Mouse (Mus musculus): ENCODE results near the gene D6Wsu163e. TPM values are rescaled to one million over a fixed set of nuclear protein-coding genes. Genes with fewer than 3 reads are reported as not detected.

D6Wsu163e gene
- polyA plus RNA-seq, 1 experiment from 2014 or later, result 20.9 TPM

DNA sequence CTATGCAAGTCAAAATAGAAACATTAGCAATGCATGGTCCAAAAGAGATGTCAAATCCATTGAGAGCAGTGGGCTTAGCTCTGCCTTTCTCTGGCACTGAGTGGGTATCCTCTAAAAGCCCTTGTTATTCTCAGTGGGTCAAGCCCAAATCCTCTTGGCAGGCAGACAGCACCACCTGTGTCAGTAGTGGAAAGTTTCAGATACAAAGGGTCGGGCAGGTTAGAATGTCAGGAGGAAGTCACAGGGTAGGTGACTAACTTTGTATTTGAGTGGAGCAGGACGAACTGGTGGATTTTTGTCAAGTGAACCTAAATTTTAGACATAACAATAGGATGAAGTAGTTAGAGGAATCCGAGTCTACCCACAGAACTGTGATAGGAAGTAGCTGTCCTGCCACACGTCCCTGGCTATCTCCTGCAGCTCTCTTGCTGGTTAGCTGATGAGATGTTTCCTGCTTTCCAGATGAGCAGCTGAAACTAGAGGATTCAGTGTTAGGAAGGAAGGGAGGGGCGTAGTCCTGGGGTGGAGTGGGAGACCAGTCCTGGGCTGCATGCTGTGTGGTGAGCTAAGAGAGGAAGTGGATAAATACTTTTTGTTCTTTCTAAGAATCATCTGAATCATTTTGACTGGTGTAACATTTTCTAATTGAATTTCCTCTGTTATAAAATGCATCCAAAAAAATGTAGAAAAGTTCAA, 41.9 kb downstream of the D6Wsu163e start:
- Histone ChIP-seq H3K36me3 (ENCODE audit: control insufficient read depth, insufficient read depth, low read length) (peaks cover 3% of the 10 kb centered on the region; the same call in 1 of the 2 replicates), H3K4me1 (replicated peaks; ENCODE audit: control insufficient read depth, insufficient read depth, low read length) (no peaks in the 10 kb centered on the region), H3K27me3 (replicated peaks; ENCODE audit: control insufficient read depth, insufficient read depth, low read length) (no peaks in the 10 kb centered on the region), H3K4me2 (no peak overlapping the region), H3K9me3 (ENCODE audit: control insufficient read depth, low read length) (no peaks in the 10 kb centered on the region), H3K9ac (ENCODE audit: low read depth, low read length) (no peak overlapping the region), H3K27ac (ENCODE audit: low read depth, low read length) (no peak overlapping the region), H3K4me3 (ENCODE audit: low read depth, low read length) (no peak overlapping the region)
- DNase-seq (ENCODE audit: low spot score) (no peak), ATAC-seq (replicated peaks; ENCODE audit: low FRiP score) (no peak; the same call in 1 of the 2 replicates)
- WGBS, result 27% methylated on average over 5 of the region's 5 CpGs

DNA sequence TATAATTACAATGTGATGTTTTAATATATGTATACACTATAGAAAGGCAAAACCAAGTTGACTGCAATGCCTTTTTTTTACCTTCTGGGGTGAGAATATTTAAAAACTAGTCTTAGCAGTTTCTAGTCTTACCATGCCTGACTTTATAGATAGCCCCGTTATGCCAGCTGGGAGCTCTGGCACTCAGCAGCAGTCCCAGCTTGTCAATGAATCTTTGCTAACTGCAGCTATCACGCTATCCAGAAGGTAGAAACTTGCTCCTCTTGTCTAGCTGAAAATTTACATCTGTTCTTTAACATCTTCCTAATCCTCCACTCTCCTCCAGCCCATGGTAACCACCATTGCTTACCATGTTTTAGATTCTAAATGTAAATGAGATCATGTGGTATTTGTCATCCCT, 53.9 kb downstream of the D6Wsu163e start:
- DNase-seq (ENCODE audit: low spot score) (no peak), ATAC-seq (replicated peaks; ENCODE audit: low FRiP score) (no peak)
- Histone ChIP-seq H3K4me3 (ENCODE audit: low read depth, low read length) (no peak overlapping the region), H3K4me2 (no peak overlapping the region), H3K36me3 (ENCODE audit: control insufficient read depth, insufficient read depth, low read length) (no peaks in the 10 kb centered on the region), H3K27ac (ENCODE audit: low read depth, low read length) (no peak overlapping the region), H3K27me3 (replicated peaks; ENCODE audit: control insufficient read depth, insufficient read depth, low read length) (no peaks in the 10 kb centered on the region), H3K4me1 (replicated peaks; ENCODE audit: control insufficient read depth, insufficient read depth, low read length) (no peaks in the 10 kb centered on the region), H3K9me3 (ENCODE audit: control insufficient read depth, low read length) (no peaks in the 10 kb centered on the region), H3K9ac (ENCODE audit: low read depth, low read length) (no peak overlapping the region)
- 69% methylated on average over 2 of the region's 2 CpGs for WGBS

DNA sequence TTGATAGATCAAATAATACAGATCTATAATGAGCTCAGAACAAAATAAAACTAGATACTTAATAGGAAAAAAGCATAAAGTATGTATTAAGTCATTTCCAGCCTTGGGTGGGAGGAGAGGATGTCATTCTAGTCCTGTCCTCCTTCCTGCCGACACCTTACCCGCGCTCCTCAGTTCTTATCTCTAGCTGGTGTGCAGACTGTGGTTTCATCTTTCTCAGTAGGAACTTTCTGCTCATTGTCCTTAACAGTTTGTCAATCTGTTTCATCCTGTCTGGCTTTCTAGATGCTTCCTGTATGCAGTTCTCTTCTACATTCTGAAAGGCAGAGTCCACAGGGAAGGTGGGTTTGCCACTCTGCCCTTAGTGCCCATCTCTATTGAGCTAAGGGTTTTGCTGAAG, 55.7 kb downstream of the D6Wsu163e start:
- ATAC-seq (replicated peaks; ENCODE audit: low FRiP score), result no peak
- WGBS, result 33% methylated on average over 3 of the region's 3 CpGs

DNA sequence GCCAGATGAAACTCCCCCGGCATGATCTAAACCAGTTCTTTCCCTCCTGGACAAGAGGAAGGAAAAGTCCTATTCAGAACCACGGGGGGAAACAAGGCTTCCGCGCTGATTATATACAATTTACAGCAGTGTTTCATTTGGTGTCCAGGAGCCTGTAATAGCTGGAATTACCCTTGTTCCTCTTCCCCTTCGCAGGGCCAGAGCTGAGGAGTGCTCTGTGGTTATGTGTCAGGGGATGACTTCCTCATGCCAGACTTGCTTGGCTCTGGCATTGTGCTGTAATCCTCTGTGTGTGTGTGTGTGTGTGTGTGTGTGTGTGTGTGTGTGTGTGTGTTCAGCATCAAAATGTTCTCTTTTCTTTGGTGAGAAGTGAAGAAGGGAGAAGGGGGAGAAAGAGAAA, 56.6 kb downstream of the D6Wsu163e start:
- H3K4me3 ChIP-seq (ENCODE audit: low read depth, low read length), result no peak overlapping the region
- no peak overlapping the region for H3K9ac ChIP-seq (ENCODE audit: low read depth, low read length)
- no peaks in the 10 kb centered on the region for H3K36me3 ChIP-seq (ENCODE audit: control insufficient read depth, insufficient read depth, low read length)
- no peak overlapping the region for H3K27ac ChIP-seq (ENCODE audit: low read depth, low read length)
- ATAC-seq (replicated peaks; ENCODE audit: low FRiP score) (no peak), DNase-seq (ENCODE audit: low spot score) (no peak)
- WGBS, result 41% methylated on average over 5 of the region's 5 CpGs
- H3K4me1 ChIP-seq (replicated peaks; ENCODE audit: control insufficient read depth, insufficient read depth, low read length), result no peaks in the 10 kb centered on the region
- H3K27me3 ChIP-seq (replicated peaks; ENCODE audit: control insufficient read depth, insufficient read depth, low read length), result no peaks in the 10 kb centered on the region
- H3K4me2 ChIP-seq, result no peak overlapping the region
- H3K9me3 ChIP-seq (ENCODE audit: control insufficient read depth, low read length), result no peaks in the 10 kb centered on the region

More for the DNA sequence above, 55.7 kb downstream of the D6Wsu163e start:
- H3K4me1 ChIP-seq (replicated peaks; ENCODE audit: control insufficient read depth, insufficient read depth, low read length), result no peaks in the 10 kb centered on the region
- no peaks in the 10 kb centered on the region for H3K36me3 ChIP-seq (ENCODE audit: control insufficient read depth, insufficient read depth, low read length)
- H3K4me3 ChIP-seq (ENCODE audit: low read depth, low read length), result no peak overlapping the region
- no peak overlapping the region for H3K27ac ChIP-seq (ENCODE audit: low read depth, low read length)
- DNase-seq (ENCODE audit: low spot score), result no peak
- no peaks in the 10 kb centered on the region for H3K9me3 ChIP-seq (ENCODE audit: control insufficient read depth, low read length)
- H3K27me3 ChIP-seq (replicated peaks; ENCODE audit: control insufficient read depth, insufficient read depth, low read length), result no peaks in the 10 kb centered on the region
- H3K4me2 ChIP-seq, result no peak overlapping the region
- H3K9ac ChIP-seq (ENCODE audit: low read depth, low read length), result no peak overlapping the region

DNA sequence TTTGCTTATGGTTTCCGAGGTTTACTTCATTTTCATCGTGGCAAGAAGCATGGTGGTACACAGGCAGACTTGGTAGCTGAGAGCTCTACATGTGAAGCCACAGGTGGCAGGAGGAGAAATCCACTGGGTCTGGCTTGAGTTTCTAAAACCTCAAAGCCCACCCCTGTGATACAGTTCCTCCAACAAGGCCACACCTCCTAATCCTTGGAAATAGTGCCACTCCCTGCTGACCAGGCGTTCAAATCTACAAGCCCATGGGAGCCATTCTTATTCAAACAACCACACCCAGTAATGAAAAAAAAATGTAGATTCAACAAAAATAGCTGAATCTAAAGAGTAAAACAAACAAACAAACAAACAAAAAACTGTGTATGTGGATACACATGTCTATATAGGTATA, 65.9 kb downstream of the D6Wsu163e start:
- Histone ChIP-seq H3K4me2 (no peak overlapping the region), H3K9me3 (ENCODE audit: control insufficient read depth, low read length) (no peaks in the 10 kb centered on the region), H3K36me3 (ENCODE audit: control insufficient read depth, insufficient read depth, low read length) (no peaks in the 10 kb centered on the region), H3K4me1 (replicated peaks; ENCODE audit: control insufficient read depth, insufficient read depth, low read length) (no peaks in the 10 kb centered on the region), H3K27ac (ENCODE audit: low read depth, low read length) (no peak overlapping the region), H3K9ac (ENCODE audit: low read depth, low read length) (no peak overlapping the region), H3K27me3 (replicated peaks; ENCODE audit: control insufficient read depth, insufficient read depth, low read length) (no peaks in the 10 kb centered on the region), H3K4me3 (ENCODE audit: low read depth, low read length) (no peak overlapping the region)
- ATAC-seq (replicated peaks; ENCODE audit: low FRiP score), result no peak
- WGBS, result 79% methylated on average over 3 of the region's 3 CpGs
- no peak for DNase-seq (ENCODE audit: low spot score)

DNA sequence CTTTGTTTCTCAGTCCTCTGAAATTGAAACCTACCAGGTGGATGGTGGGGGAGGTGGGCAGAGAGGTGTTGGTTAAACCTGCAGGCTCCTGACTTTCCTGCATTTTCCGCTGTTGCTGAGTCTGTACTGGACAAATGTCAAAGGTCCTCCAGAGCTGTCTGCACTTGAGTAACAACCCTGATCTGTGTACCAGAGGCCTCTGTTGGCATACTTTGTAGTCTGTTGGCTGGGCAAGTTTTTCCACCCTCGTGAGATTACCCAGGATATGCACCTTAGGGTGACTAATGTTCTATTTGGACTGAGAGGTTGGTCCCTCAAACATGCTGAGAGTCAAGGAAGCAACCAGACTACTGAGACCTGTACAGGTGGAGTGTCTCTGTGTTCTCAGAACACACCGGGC, 66.8 kb downstream of the D6Wsu163e start:
- no peaks in the 10 kb centered on the region for H3K4me1 ChIP-seq (replicated peaks; ENCODE audit: control insufficient read depth, insufficient read depth, low read length)
- H3K27ac ChIP-seq (ENCODE audit: low read depth, low read length), result no peak overlapping the region
- H3K4me2 ChIP-seq, result no peak overlapping the region
- ATAC-seq (replicated peaks; ENCODE audit: low FRiP score), result no peak
- no peaks in the 10 kb centered on the region for H3K9me3 ChIP-seq (ENCODE audit: control insufficient read depth, low read length)
- H3K27me3 ChIP-seq (replicated peaks; ENCODE audit: control insufficient read depth, insufficient read depth, low read length), result no peaks in the 10 kb centered on the region
- DNase-seq (ENCODE audit: low spot score), result no peak
- no peak overlapping the region for H3K9ac ChIP-seq (ENCODE audit: low read depth, low read length)
- no peaks in the 10 kb centered on the region for H3K36me3 ChIP-seq (ENCODE audit: control insufficient read depth, insufficient read depth, low read length)
- no peak overlapping the region for H3K4me3 ChIP-seq (ENCODE audit: low read depth, low read length)
- WGBS, result 74% methylated on average over 3 of the region's 3 CpGs

DNA sequence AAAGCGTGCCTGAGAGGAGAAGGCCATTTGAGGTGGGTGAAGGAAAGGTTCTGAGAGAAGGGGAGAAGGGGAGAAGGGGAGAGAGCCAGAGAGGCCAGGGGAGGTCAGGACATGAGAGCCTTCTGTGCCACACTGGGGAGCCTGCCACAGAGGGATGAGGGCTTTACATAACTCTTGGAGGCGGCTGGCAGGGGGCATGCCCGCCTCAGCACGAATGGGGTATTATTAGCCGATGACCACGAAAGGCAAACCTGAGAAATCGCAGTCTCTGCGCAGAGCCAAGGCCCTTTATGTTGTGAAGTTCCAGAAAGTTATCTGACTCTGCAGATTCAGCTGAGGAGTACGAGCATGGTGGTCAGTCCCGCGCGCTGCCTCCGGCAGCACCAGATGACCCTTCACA, 70.3 kb downstream of the D6Wsu163e start:
- no peaks in the 10 kb centered on the region for H3K36me3 ChIP-seq (ENCODE audit: control insufficient read depth, insufficient read depth, low read length)
- no peaks in the 10 kb centered on the region; the same call in 1 of the 2 replicates for H3K27me3 ChIP-seq (replicated peaks; ENCODE audit: control insufficient read depth, insufficient read depth, low read length)
- no peak overlapping the region for H3K4me3 ChIP-seq (ENCODE audit: low read depth, low read length)
- DNase-seq (ENCODE audit: low spot score) (no peak), ATAC-seq (replicated peaks; ENCODE audit: low FRiP score) (no peak)
- WGBS, result 87% methylated on average over 13 of the region's 13 CpGs
- H3K9ac ChIP-seq (ENCODE audit: low read depth, low read length), result no peak overlapping the region
- H3K9me3 ChIP-seq (ENCODE audit: control insufficient read depth, low read length), result no peaks in the 10 kb centered on the region
- no peak overlapping the region for H3K27ac ChIP-seq (ENCODE audit: low read depth, low read length)
- H3K4me2 ChIP-seq, result no peak overlapping the region
- H3K4me1 ChIP-seq (replicated peaks; ENCODE audit: control insufficient read depth, insufficient read depth, low read length), result no peaks in the 10 kb centered on the region

DNA sequence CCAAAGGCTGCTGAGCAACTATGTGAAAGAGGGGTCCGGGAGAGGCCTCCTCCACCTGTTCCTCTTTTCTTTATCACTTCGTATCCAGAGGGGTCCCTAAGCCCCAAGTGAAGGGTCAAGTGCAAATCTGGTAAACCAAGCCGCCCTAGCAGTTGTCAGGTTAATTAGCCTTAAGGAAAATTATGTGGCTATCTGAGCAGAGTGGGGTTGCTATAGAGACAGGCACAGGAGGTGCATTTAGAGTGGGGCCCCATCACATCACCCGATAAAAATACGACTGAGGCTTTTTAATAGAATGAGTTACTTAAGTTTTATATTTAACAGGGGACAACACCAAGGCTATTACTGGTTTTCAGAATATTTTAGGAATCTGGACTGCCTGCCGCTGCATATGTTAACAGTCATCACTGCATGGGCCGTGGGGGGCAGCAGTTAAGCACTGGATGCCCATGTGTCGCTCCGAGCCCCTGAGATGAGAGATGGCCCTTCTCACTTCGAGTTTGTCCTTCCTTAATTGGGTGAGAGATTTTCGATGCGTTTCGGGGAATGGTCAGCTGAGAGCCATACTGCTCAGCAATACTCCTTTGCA, 72.3 kb downstream of the D6Wsu163e start:
- Histone ChIP-seq H3K9me3 (ENCODE audit: control insufficient read depth, low read length) (no peaks in the 10 kb centered on the region), H3K27me3 (replicated peaks; ENCODE audit: control insufficient read depth, insufficient read depth, low read length) (no peaks in the 10 kb centered on the region; the same call in 1 of the 2 replicates), H3K36me3 (ENCODE audit: control insufficient read depth, insufficient read depth, low read length) (no peaks in the 10 kb centered on the region), H3K27ac (ENCODE audit: low read depth, low read length) (no peak overlapping the region), H3K4me3 (ENCODE audit: low read depth, low read length) (no peak overlapping the region), H3K4me2 (no peak overlapping the region), H3K9ac (ENCODE audit: low read depth, low read length) (no peak overlapping the region), H3K4me1 (replicated peaks; ENCODE audit: control insufficient read depth, insufficient read depth, low read length) (no peaks in the 10 kb centered on the region)
- DNase-seq (ENCODE audit: low spot score), result no peak
- ATAC-seq (replicated peaks; ENCODE audit: low FRiP score), result no peak
- 78% methylated on average over 13 of the region's 13 CpGs for WGBS

Data from liver, embryonic 11.5 days (tissue).